Mouse (Mus musculus): ENCODE results near the gene Fto. TPM values are rescaled to one million over a fixed set of nuclear protein-coding genes. Genes with fewer than 3 reads are reported as not detected.

Fto gene
- total and polyA plus RNA-seq, 3 experiments = 8.4 to 43.2 (median 15.7) TPM

DNA sequence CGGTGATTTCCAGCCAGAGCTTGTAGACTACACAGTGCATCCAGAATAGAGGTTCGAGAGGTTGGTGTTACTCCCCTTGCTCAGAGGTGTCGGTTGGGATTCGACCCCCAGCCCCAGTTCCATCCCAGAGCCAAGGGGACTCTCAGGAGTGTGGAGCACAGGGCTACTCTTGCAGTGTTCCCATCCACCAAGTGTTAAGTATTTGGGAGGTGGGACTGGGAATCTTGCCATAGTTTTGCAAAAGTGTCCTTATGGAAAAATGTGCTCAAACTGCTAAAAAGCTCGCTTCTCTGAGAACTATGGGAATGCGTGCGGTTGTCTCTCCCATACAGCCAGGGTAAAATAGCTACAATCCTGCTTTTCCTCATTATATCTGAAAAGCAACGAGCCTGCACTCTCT lies 180.0 kb downstream of the Fto start:
- in situ Hi-C loops (cut with MboI; ENCODE audit: low pct_ligation_motif_present, low pct_unique_long_range_greater_than_20kb, low sequenced_read_pairs) = no loop called here
- no peak for TF ChIP-seq USF2 (conservative IDR thresholded peaks at IDR 0.05; ENCODE audit: low read depth, low read length)

DNA sequence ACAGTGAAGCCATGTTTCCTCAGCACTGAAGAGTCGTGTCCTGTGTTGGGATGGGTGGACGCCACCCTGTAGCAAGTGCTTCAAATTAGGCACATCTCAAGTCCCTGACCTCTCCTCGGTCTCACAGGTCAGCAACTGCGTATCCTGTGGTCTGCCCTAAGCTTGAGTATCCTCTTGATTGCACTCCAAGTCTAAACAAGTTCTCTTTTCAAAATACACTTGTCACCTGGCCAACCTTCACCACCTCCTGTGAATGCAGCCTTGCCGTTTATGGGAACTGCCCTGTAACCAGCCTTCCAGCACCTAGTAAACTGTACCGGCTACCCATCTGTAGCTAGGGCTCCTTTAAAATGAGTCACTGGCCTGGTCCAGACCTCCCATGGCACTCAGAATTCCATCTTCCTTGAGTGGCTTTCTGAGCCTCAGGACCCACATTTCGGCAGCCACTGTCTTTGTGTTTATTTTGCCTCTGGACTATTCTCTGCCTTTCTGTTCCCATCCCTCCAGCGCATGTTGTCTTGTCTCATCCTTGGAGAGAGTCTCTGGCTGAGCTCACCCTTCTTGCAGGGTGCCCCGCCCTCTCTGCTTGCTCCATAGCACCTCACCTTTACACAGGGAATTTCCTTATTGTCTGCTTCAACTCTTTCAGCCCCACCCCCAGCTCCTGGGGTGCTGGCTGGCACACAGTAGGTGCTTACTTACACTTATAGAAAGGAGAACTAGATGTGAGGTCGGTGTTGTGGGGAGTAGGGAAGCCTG lies 181.4 kb downstream of the Fto start:
- in situ Hi-C loops (cut with MboI; ENCODE audit: low pct_ligation_motif_present, low pct_unique_long_range_greater_than_20kb, low sequenced_read_pairs) = no loop called here
- Histone ChIP-seq H3K9ac (ENCODE audit: insufficient read depth, low read depth) (no peak overlapping the region), H3K27ac (ENCODE audit: insufficient read depth, low read depth) (no peak overlapping the region), H3K4me1 (ENCODE audit: control insufficient read depth in 1 of 2, insufficient read depth in 2 of 2) (peaks cover 0 to 39% of the 10 kb centered on the region in 2 experiments; a peak in 3 of 4 replicates), H3K27me3 (replicated peaks) (no peaks in the 10 kb centered on the region), H3K36me3 (replicated peaks in 1 of 2; ENCODE audit: control insufficient read depth in 1 of 2, insufficient read depth in 1 of 2, low read length in 1 of 2) (peaks cover 0 to 23% of the 10 kb centered on the region in 2 experiments), H3K79me2 (replicated peaks; ENCODE audit: control insufficient read depth, extremely low read depth, insufficient read depth, poor library complexity, severe bottlenecking) (no peaks in the 10 kb centered on the region), H3K4me3 (replicated peaks in 1 of 3; ENCODE audit: low read depth in 2 of 3, low read length in 2 of 3, poor library complexity in 1 of 3) (no peak overlapping the region), H3K4me2 (ENCODE audit: insufficient read depth, low read depth, poor library complexity, severe bottlenecking) (no peak overlapping the region), H3K9me3 (replicated peaks; ENCODE audit: low read length) (no peaks in the 10 kb centered on the region)
- dilution Hi-C loops (cut with MboI; ENCODE audit: extremely low pct_ligation_motif_present, extremely low pct_unique_long_range_greater_than_20kb, low sequenced_read_pairs) = no loop called here
- no peak for DNase-seq (ENCODE audit: extremely low read depth)
- TF ChIP-seq SIN3A (IDR thresholded peaks at IDR 0.05; ENCODE audit: low read length) = no peak
- TF ChIP-seq UBTF (IDR thresholded peaks at IDR 0.05; ENCODE audit: low read depth, low read length) = no peak
- no peak for TF ChIP-seq ZMIZ1 (IDR thresholded peaks at IDR 0.05; ENCODE audit: low read depth, low read length)
- TF ChIP-seq CTCF (conservative IDR thresholded peaks at IDR 0.05 in 1 of 2, IDR thresholded peaks at IDR 0.05 in 1 of 2; ENCODE audit: low read depth in 2 of 2, low read length in 2 of 2) = no peak
- TF ChIP-seq USF1 (IDR thresholded peaks at IDR 0.05; ENCODE audit: low read depth, low read length) = no peak
- no peak for TF ChIP-seq PAX5 (IDR thresholded peaks at IDR 0.05; ENCODE audit: low read length)
- no peak for TF ChIP-seq NELFE (IDR thresholded peaks at IDR 0.05; ENCODE audit: low read depth, low read length)
- TF ChIP-seq ZNF384 (IDR thresholded peaks at IDR 0.05; ENCODE audit: low read depth, low read length) = no peak
- TF ChIP-seq TCF12 (IDR thresholded peaks at IDR 0.05; ENCODE audit: low read depth, low read length) = no peak
- TF ChIP-seq HCFC1 (IDR thresholded peaks at IDR 0.05; ENCODE audit: low read depth, low read length) = no peak
- no peak for TF ChIP-seq USF2 (conservative IDR thresholded peaks at IDR 0.05; ENCODE audit: low read depth, low read length)
- no peak for TF ChIP-seq CHD2 (IDR thresholded peaks at IDR 0.05; ENCODE audit: low read length)
- TF ChIP-seq SMC3 (IDR thresholded peaks at IDR 0.05; ENCODE audit: low read depth, low read length) = no peak

More for the DNA sequence above, 180.0 kb downstream of the Fto start:
- Histone ChIP-seq H3K36me3 (replicated peaks in 1 of 2; ENCODE audit: control insufficient read depth in 1 of 2, insufficient read depth in 1 of 2, low read length in 1 of 2) (peaks cover 0 to 21% of the 10 kb centered on the region in 2 experiments), H3K27me3 (replicated peaks) (no peaks in the 10 kb centered on the region), H3K9ac (ENCODE audit: insufficient read depth, low read depth) (no peak overlapping the region), H3K79me2 (replicated peaks; ENCODE audit: control insufficient read depth, extremely low read depth, insufficient read depth, poor library complexity, severe bottlenecking) (no peaks in the 10 kb centered on the region), H3K4me2 (ENCODE audit: insufficient read depth, low read depth, poor library complexity, severe bottlenecking) (no peak overlapping the region), H3K4me1 (ENCODE audit: control insufficient read depth in 1 of 2, insufficient read depth in 2 of 2) (peaks cover 0 to 39% of the 10 kb centered on the region in 2 experiments; a peak in 3 of 4 replicates), H3K9me3 (replicated peaks; ENCODE audit: low read length) (no peaks in the 10 kb centered on the region), H3K27ac (ENCODE audit: insufficient read depth, low read depth) (no peak overlapping the region), H3K4me3 (replicated peaks in 1 of 3; ENCODE audit: low read depth in 2 of 3, low read length in 2 of 3, poor library complexity in 1 of 3) (no peak overlapping the region)
- dilution Hi-C loops (cut with MboI; ENCODE audit: extremely low pct_ligation_motif_present, extremely low pct_unique_long_range_greater_than_20kb, low sequenced_read_pairs) = no loop called here
- no peak for DNase-seq (ENCODE audit: extremely low read depth)

DNA sequence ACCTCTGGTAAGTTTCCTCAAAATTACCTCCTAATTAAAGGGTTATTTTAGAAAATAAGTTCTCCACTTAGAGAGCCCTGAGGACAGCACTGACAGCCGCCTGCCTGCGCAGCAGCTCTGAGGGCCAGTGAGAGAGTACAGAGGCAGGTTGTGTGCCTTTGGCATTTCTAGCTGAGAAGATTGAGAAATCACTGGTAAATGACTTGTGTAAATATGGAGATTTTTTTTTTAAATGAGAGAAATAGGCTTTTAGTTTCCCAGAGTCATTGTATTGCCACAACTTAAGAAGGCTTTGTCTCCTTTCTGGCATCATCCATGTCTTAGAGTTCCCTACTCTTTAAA lies 181.9 kb downstream of the Fto start:
- Histone ChIP-seq H3K4me3 (replicated peaks in 1 of 3; ENCODE audit: low read depth in 2 of 3, low read length in 2 of 3, poor library complexity in 1 of 3) (no peak overlapping the region), H3K79me2 (replicated peaks; ENCODE audit: control insufficient read depth, extremely low read depth, insufficient read depth, poor library complexity, severe bottlenecking) (no peaks in the 10 kb centered on the region), H3K4me2 (ENCODE audit: insufficient read depth, low read depth, poor library complexity, severe bottlenecking) (no peak overlapping the region), H3K4me1 (ENCODE audit: control insufficient read depth in 1 of 2, insufficient read depth in 2 of 2) (peaks cover 0 to 39% of the 10 kb centered on the region in 2 experiments; a peak in 3 of 4 replicates), H3K36me3 (replicated peaks in 1 of 2; ENCODE audit: control insufficient read depth in 1 of 2, insufficient read depth in 1 of 2, low read length in 1 of 2) (peaks cover 0 to 25% of the 10 kb centered on the region in 2 experiments), H3K9me3 (replicated peaks; ENCODE audit: low read length) (no peaks in the 10 kb centered on the region), H3K27ac (ENCODE audit: insufficient read depth, low read depth) (no peak overlapping the region), H3K27me3 (replicated peaks) (no peaks in the 10 kb centered on the region), H3K9ac (ENCODE audit: insufficient read depth, low read depth) (no peak overlapping the region)
- DNase-seq (ENCODE audit: extremely low read depth) = no peak
- TF ChIP-seq ZMIZ1 (IDR thresholded peaks at IDR 0.05; ENCODE audit: low read depth, low read length) (no peak), KAT2A (IDR thresholded peaks at IDR 0.05; ENCODE audit: insufficient replicate concordance, low read length) (no peak), MAFK (IDR thresholded peaks at IDR 0.05; ENCODE audit: insufficient replicate concordance, low read length) (no peak), BHLHE40 (IDR thresholded peaks at IDR 0.05; ENCODE audit: low read depth, low read length) (no peak), POLR2AphosphoS2 (IDR thresholded peaks at IDR 0.05; ENCODE audit: low read depth, low read length) (no peak), RAD21 (IDR thresholded peaks at IDR 0.05; ENCODE audit: low read depth, low read length) (no peak), MAZ (IDR thresholded peaks at IDR 0.05; ENCODE audit: low read depth, low read length) (no peak), ETS1 (conservative IDR thresholded peaks at IDR 0.05; ENCODE audit: low read depth, low read length) (no peak), ZKSCAN1 (IDR thresholded peaks at IDR 0.05; ENCODE audit: borderline replicate concordance, low read depth, low read length) (no peak), NELFE (IDR thresholded peaks at IDR 0.05; ENCODE audit: low read depth, low read length) (no peak), CHD2 (IDR thresholded peaks at IDR 0.05; ENCODE audit: low read length) (no peak), TCF12 (IDR thresholded peaks at IDR 0.05; ENCODE audit: low read depth, low read length) (no peak), RCOR1 (conservative IDR thresholded peaks at IDR 0.05; ENCODE audit: low read depth, low read length) (no peak), TBP (conservative IDR thresholded peaks at IDR 0.05; ENCODE audit: low read depth, low read length) (no peak), HCFC1 (IDR thresholded peaks at IDR 0.05; ENCODE audit: low read depth, low read length) (no peak)
- dilution Hi-C loops (cut with MboI; ENCODE audit: extremely low pct_ligation_motif_present, extremely low pct_unique_long_range_greater_than_20kb, low sequenced_read_pairs) = no loop called here
- in situ Hi-C loops (cut with MboI; ENCODE audit: low pct_ligation_motif_present, low pct_unique_long_range_greater_than_20kb, low sequenced_read_pairs) = no loop called here

Data from CH12.LX (cell line).